Mouse (Mus musculus) hindbrain, embryonic 16.5 days (tissue): ENCODE data around the gene Akap1. TPM values are rescaled to one million over a fixed set of nuclear protein-coding genes. Genes with fewer than 3 reads are reported as not detected.

Source experiments
- ATAC-seq: fragments of 200-750 bp; cut with Nextera tagmentation; 2 replicates; pipeline ENCODE4 v1.8.0; 2017; ENCODE audit warnings: moderate TSS enrichment, moderate library complexity
- H3K27ac ChIP-seq: fragments of 300-500 bp; sonication (generic); 2 replicates; pipeline ENCODE4 v1.5.1; 2014; ENCODE audit warnings: low read depth, mild to moderate bottlenecking, control low read depth, low read length, moderate library complexity
- H3K27me3 ChIP-seq: fragments of 300-500 bp; sonication (generic); replicated peaks from 2 replicates; pipeline ENCODE4 v1.6.1; 2014; ENCODE audit warnings: low read length; ENCODE audit not compliant: control insufficient read depth, insufficient read depth
- H3K36me3 ChIP-seq: fragments of 300-500 bp; sonication (generic); 2 replicates; pipeline ENCODE4 v1.6.1; 2014; ENCODE audit warnings: mild to moderate bottlenecking, low read length, moderate library complexity, mixed read lengths; ENCODE audit not compliant: control insufficient read depth, insufficient read depth
- H3K4me1 ChIP-seq: fragments of 300-500 bp; sonication (generic); 2 replicates; pipeline ENCODE4 v1.6.1; 2014; ENCODE audit warnings: low read depth, low read length; ENCODE audit not compliant: control insufficient read depth, insufficient read depth
- H3K4me2 ChIP-seq: fragments of 300-500 bp; sonication (generic); 2 replicates; pipeline ENCODE4 v1.6.1; 2014; ENCODE audit warnings: mild to moderate bottlenecking, low read length, control low read depth, moderate library complexity
- H3K4me3 ChIP-seq: fragments of 300-500 bp; sonication (generic); 2 replicates; pipeline ENCODE4 v1.5.1; 2014; ENCODE audit warnings: mild to moderate bottlenecking, low read length, control low read depth, moderate library complexity
- H3K9ac ChIP-seq: fragments of 300-500 bp; sonication (generic); 2 replicates; pipeline ENCODE4 v1.6.1; 2014; ENCODE audit warnings: low read depth, mild to moderate bottlenecking, control low read depth, low read length, moderate library complexity
- H3K9me3 ChIP-seq: fragments of 300-500 bp; sonication (generic); 2 replicates; pipeline ENCODE4 v1.6.1; 2014; ENCODE audit warnings: mild to moderate bottlenecking, low read length, moderate library complexity; ENCODE audit not compliant: control insufficient read depth
- WGBS: fragments of 180-500 bp; shearing (Covaris S2); extraction: QIAGEN DNeasy Blood & Tissue Kit; methylation state at CpG from one replicate; pipeline ENCODE4 v1.1.7; 2014; 5-methylcytosine and 5-hydroxymethylcytosine counted together
- polyA plus RNA-seq: library from polyadenylated mRNA; unstranded; fragments of >200 nt; fragmentation: Nextera tagmentation; extraction: Ambion mirVana; gene quantifications from 2 replicates; pipeline ENCODE4 v1.2.1, GENCODE M21; 2015

Gene Akap1
- polyA plus RNA-seq, 1 experiment from 2014 or later = 28.5 TPM

GRCm38 (mm10) chr11:88862355-88862754 lies 2.0 kb downstream of the Akap1 start:
- WGBS = 84% methylated on average over 2 of the region's 2 CpGs
- Histone ChIP-seq H3K36me3 (no peaks in the 10 kb centered on the region), H3K4me3 (peak overlapping the region; percentile 63), H3K27ac (no peak overlapping the region), H3K27me3 (no peaks in the 10 kb centered on the region), H3K9me3 (no peaks in the 10 kb centered on the region), H3K4me1 (peaks cover 12% of the 10 kb centered on the region), H3K9ac (peak overlapping the region; percentile 85; the same call in 1 of the 2 replicates), H3K4me2 (peak overlapping the region; percentile 88)
- ATAC-seq = no peak

- H3K4me1 ChIP-seq = peaks cover 12% of the 10 kb centered on the region
- no peak overlapping the region for H3K4me2 ChIP-seq
- no peaks in the 10 kb centered on the region for H3K9me3 ChIP-seq
- WGBS = 73% methylated on average over 3 of the region's 3 CpGs
- no peaks in the 10 kb centered on the region for H3K27me3 ChIP-seq
- H3K36me3 ChIP-seq = no peaks in the 10 kb centered on the region
- no peak overlapping the region for H3K27ac ChIP-seq
- no peak for ATAC-seq
- H3K4me3 ChIP-seq = no peak overlapping the region
- H3K9ac ChIP-seq = no peak overlapping the region
Measured at GRCm38 (mm10) chr11:88861060-88861459, 3.3 kb downstream of the Akap1 start.

- 85% methylated on average over 3 of the region's 3 CpGs for WGBS
- no peaks in the 10 kb centered on the region for H3K27me3 ChIP-seq
- H3K9ac ChIP-seq = no peak overlapping the region
- ATAC-seq = no peak
- no peaks in the 10 kb centered on the region for H3K9me3 ChIP-seq
- no peak overlapping the region for H3K27ac ChIP-seq
- H3K36me3 ChIP-seq = no peaks in the 10 kb centered on the region
- H3K4me3 ChIP-seq = no peak overlapping the region
- H3K4me1 ChIP-seq = peaks cover 15% of the 10 kb centered on the region
- H3K4me2 ChIP-seq = no peak overlapping the region
Measured at GRCm38 (mm10) chr11:88860641-88861040, 3.7 kb downstream of the Akap1 start.

- H3K4me1 ChIP-seq = peaks cover 7% of the 10 kb centered on the region
- H3K36me3 ChIP-seq = no peaks in the 10 kb centered on the region
- no peak overlapping the region for H3K9ac ChIP-seq
- no peak overlapping the region for H3K4me3 ChIP-seq
- H3K27me3 ChIP-seq = no peaks in the 10 kb centered on the region
- ATAC-seq = no peak
- no peaks in the 10 kb centered on the region for H3K9me3 ChIP-seq
- no peak overlapping the region for H3K27ac ChIP-seq
- WGBS = 50% methylated on average over 3 of the region's 3 CpGs
- H3K4me2 ChIP-seq = no peak overlapping the region
Measured at GRCm38 (mm10) chr11:88857311-88858005, 6.9 kb downstream of the Akap1 start.

GRCm38 (mm10) chr11:88856383-88856782 lies 8.0 kb downstream of the Akap1 start:
- 77% methylated on average over 2 of the region's 2 CpGs for WGBS
- ATAC-seq = no peak
- H3K4me2 ChIP-seq = no peak overlapping the region
- H3K27ac ChIP-seq = no peak overlapping the region
- H3K4me1 ChIP-seq = peaks cover 3% of the 10 kb centered on the region; the same call in 1 of the 2 replicates
- no peak overlapping the region for H3K9ac ChIP-seq
- H3K27me3 ChIP-seq = no peaks in the 10 kb centered on the region
- H3K4me3 ChIP-seq = no peak overlapping the region
- H3K36me3 ChIP-seq = no peaks in the 10 kb centered on the region
- no peaks in the 10 kb centered on the region for H3K9me3 ChIP-seq

- peaks cover 3% of the 10 kb centered on the region; the same call in 1 of the 2 replicates for H3K4me1 ChIP-seq
- no peak overlapping the region for H3K27ac ChIP-seq
- WGBS = 59% methylated on average over 4 of the region's 4 CpGs
- H3K4me2 ChIP-seq = no peak overlapping the region
- no peaks in the 10 kb centered on the region for H3K27me3 ChIP-seq
- ATAC-seq = no peak
- no peaks in the 10 kb centered on the region for H3K9me3 ChIP-seq
- H3K4me3 ChIP-seq = no peak overlapping the region
- H3K36me3 ChIP-seq = no peaks in the 10 kb centered on the region
- no peak overlapping the region for H3K9ac ChIP-seq
Measured at GRCm38 (mm10) chr11:88855795-88856194, 8.6 kb downstream of the Akap1 start.

- H3K27me3 ChIP-seq = no peaks in the 10 kb centered on the region
- H3K36me3 ChIP-seq = no peaks in the 10 kb centered on the region
- 93% methylated on average over 2 of the region's 2 CpGs for WGBS
- no peak for ATAC-seq
- no peak overlapping the region for H3K27ac ChIP-seq
- no peak overlapping the region for H3K4me3 ChIP-seq
- peaks cover 10% of the 10 kb centered on the region for H3K4me1 ChIP-seq
- no peak overlapping the region for H3K4me2 ChIP-seq
- no peak overlapping the region for H3K9ac ChIP-seq
- no peaks in the 10 kb centered on the region for H3K9me3 ChIP-seq
Measured at GRCm38 (mm10) chr11:88853588-88853987, 10.8 kb downstream of the Akap1 start.

GRCm38 (mm10) chr11:88852806-88853205 lies 11.6 kb downstream of the Akap1 start:
- ATAC-seq = no peak
- WGBS = 92% methylated on average over 4 of the region's 4 CpGs
- H3K27ac ChIP-seq = no peak overlapping the region

GRCm38 (mm10) chr11:88851049-88851825 lies 13.1 kb downstream of the Akap1 start:
- H3K4me3 ChIP-seq = no peak overlapping the region
- ATAC-seq = no peak
- no peaks in the 10 kb centered on the region for H3K9me3 ChIP-seq
- no peaks in the 10 kb centered on the region for H3K27me3 ChIP-seq
- H3K27ac ChIP-seq = no peak overlapping the region
- 77% methylated on average over 15 of the region's 15 CpGs for WGBS
- H3K36me3 ChIP-seq = no peaks in the 10 kb centered on the region
- no peak overlapping the region for H3K9ac ChIP-seq
- peaks cover 14% of the 10 kb centered on the region for H3K4me1 ChIP-seq
- H3K4me2 ChIP-seq = no peak overlapping the region

More at GRCm38 (mm10) chr11:88852806-88853205, 11.6 kb downstream of the Akap1 start:
- Histone ChIP-seq H3K36me3 (no peaks in the 10 kb centered on the region), H3K4me3 (no peak overlapping the region), H3K27me3 (no peaks in the 10 kb centered on the region), H3K9ac (no peak overlapping the region), H3K4me1 (peaks cover 14% of the 10 kb centered on the region), H3K9me3 (no peaks in the 10 kb centered on the region), H3K4me2 (no peak overlapping the region)
